Mouse (Mus musculus) MEL (cell line): ENCODE data around the gene Trim32. TPM values are rescaled to one million over a fixed set of nuclear protein-coding genes. Genes with fewer than 3 reads are reported as not detected.

Experiments
- DNase-seq: peaks from one replicate; pipeline ENCODE4 v3.0.0; 2011; ENCODE audit warnings: low read depth, low spot score
- H3K27ac ChIP-seq: 2 replicates; pipeline ENCODE4 v1.5.1; 2012; ENCODE audit warnings: low read depth, mild to moderate bottlenecking, control low read depth, low read length, moderate library complexity; ENCODE audit not compliant: control insufficient read depth
- H3K27me3 ChIP-seq, 2 experiments: fragments of 150-350 bp in 1 of 2; sonication (generic) in 1 of 2; 2 replicates each; pipeline ENCODE4 v1.6.1; 2012; ENCODE audit warnings: low read length in 2 of 2, mild to moderate bottlenecking in 2 of 2, improper control_type of control experiment in 1 of 2, moderate library complexity in 1 of 2; ENCODE audit not compliant: insufficient read depth in 2 of 2, control insufficient read depth in 1 of 2
- H3K36me3 ChIP-seq, 2 experiments: 2 replicates each; pipeline ENCODE4 v1.6.1; 2012 to 2014; ENCODE audit warnings: low read length in 2 of 2, improper control_type of control experiment in 1 of 2, inconsistent platforms in 1 of 2, mild to moderate bottlenecking in 1 of 2; ENCODE audit not compliant: insufficient read depth in 2 of 2, control insufficient read depth in 1 of 2
- H3K4me1 ChIP-seq, 2 experiments: fragments of 150-350 bp in 1 of 2; sonication (generic) in 1 of 2; 2 replicates each; pipeline ENCODE4 v1.6.1; 2012; ENCODE audit warnings: low read length in 2 of 2, improper control_type of control experiment in 1 of 2, mild to moderate bottlenecking in 1 of 2; ENCODE audit not compliant: insufficient read depth in 2 of 2, control insufficient read depth in 1 of 2
- H3K4me3 ChIP-seq, 2 experiments: fragments of 150-350 bp in 1 of 2; sonication (generic) in 1 of 2; 2 replicates each; pipeline ENCODE4 v1.5.1; 2012; ENCODE audit warnings: low read depth in 2 of 2, low read length in 2 of 2, mild to moderate bottlenecking in 2 of 2, moderate library complexity in 2 of 2, control low read depth in 1 of 2, improper control_type of control experiment in 1 of 2; ENCODE audit not compliant: control insufficient read depth in 1 of 2, insufficient read depth in 1 of 2
- H3K79me2 ChIP-seq: 2 replicates; pipeline ENCODE4 v1.6.1; 2012; ENCODE audit warnings: mild to moderate bottlenecking, low read length, moderate library complexity; ENCODE audit not compliant: control insufficient read depth, poor library complexity, insufficient read depth
- H3K9ac ChIP-seq: 2 replicates; pipeline ENCODE4 v1.6.1; 2012; ENCODE audit warnings: low read depth, mild to moderate bottlenecking, control low read depth, low read length, moderate library complexity; ENCODE audit not compliant: control insufficient read depth, poor library complexity, severe bottlenecking
- H3K9me3 ChIP-seq: fragments of 150-350 bp; sonication (generic); replicated peaks from 2 replicates; pipeline ENCODE4 v1.6.1; 2012; ENCODE audit warnings: mild to moderate bottlenecking, low read length, improper control_type of control experiment, moderate library complexity; ENCODE audit not compliant: insufficient read depth
- CTCF ChIP-seq, 3 experiments: IDR thresholded peaks in 2 of 3; conservative IDR thresholded peaks in 1 of 3; 2 replicates each; pipeline ENCODE4 v1.5.1; 2011 to 2012; ENCODE audit warnings: low read length in 3 of 3, low read depth in 2 of 3, mild to moderate bottlenecking in 2 of 3, improper control_type of control experiment in 1 of 3, inconsistent platforms in 1 of 3, mixed read lengths in 1 of 3, moderate library complexity in 1 of 3; ENCODE audit not compliant: control insufficient read depth in 1 of 3, insufficient read depth in 1 of 3, poor library complexity in 1 of 3, severe bottlenecking in 1 of 3
- E2F4 ChIP-seq: IDR thresholded peaks from 2 replicates; pipeline ENCODE4 v1.6.1; 2011; ENCODE audit warnings: low read depth, low read length, improper control_type of control experiment, borderline replicate concordance
- EP300 ChIP-seq, 2 experiments: IDR thresholded peaks; 2 replicates each; pipeline ENCODE4 v1.6.1; 2011; ENCODE audit warnings: improper control_type of control experiment in 2 of 2, low read length in 2 of 2, low read depth in 1 of 2, mild to moderate bottlenecking in 1 of 2
- ETS1 ChIP-seq: IDR thresholded peaks from 2 replicates; pipeline ENCODE4 v1.6.1; 2012; ENCODE audit warnings: low read depth, mild to moderate bottlenecking, inconsistent platforms, low read length, improper control_type of control experiment, moderate library complexity
- GABPA ChIP-seq: IDR thresholded peaks from 2 replicates; pipeline ENCODE4 v1.6.1; 2012; ENCODE audit warnings: low read depth, mild to moderate bottlenecking, inconsistent platforms, low read length, improper control_type of control experiment, moderate library complexity
- GATA1 ChIP-seq: IDR thresholded peaks from 2 replicates; pipeline ENCODE4 v1.6.1; 2011; ENCODE audit warnings: low read depth, low read length, improper control_type of control experiment
- HCFC1 ChIP-seq: IDR thresholded peaks from 2 replicates; pipeline ENCODE4 v1.6.1; 2012; ENCODE audit warnings: low read depth, mild to moderate bottlenecking, inconsistent platforms, low read length, improper control_type of control experiment, moderate library complexity
- JUND ChIP-seq: IDR thresholded peaks from 2 replicates; pipeline ENCODE4 v1.6.1; 2011; ENCODE audit warnings: low read depth, mild to moderate bottlenecking, improper control_type of control experiment, low read length
- KAT2A ChIP-seq: conservative IDR thresholded peaks from 2 replicates; pipeline ENCODE4 v1.6.1; 2012; ENCODE audit warnings: low read depth, low read length, improper control_type of control experiment, inconsistent platforms
- MAZ ChIP-seq: IDR thresholded peaks from 2 replicates; pipeline ENCODE4 v1.6.1; 2012; ENCODE audit warnings: low read depth, mild to moderate bottlenecking, inconsistent platforms, low read length, improper control_type of control experiment
- POLR2A ChIP-seq, 2 experiments: IDR thresholded peaks; 2 replicates each; pipeline ENCODE4 v1.6.1; 2011 to 2012; ENCODE audit warnings: low read length in 2 of 2, mild to moderate bottlenecking in 2 of 2, control low read depth in 1 of 2, improper control_type of control experiment in 1 of 2, low read depth in 1 of 2, moderate library complexity in 1 of 2; ENCODE audit not compliant: control insufficient read depth in 1 of 2, insufficient read depth in 1 of 2, poor library complexity in 1 of 2
- POLR2AphosphoS2 ChIP-seq: IDR thresholded peaks from 2 replicates; pipeline ENCODE4 v1.6.1; 2011; ENCODE audit warnings: low read length, improper control_type of control experiment
- RAD21 ChIP-seq: IDR thresholded peaks from 2 replicates; pipeline ENCODE4 v1.6.1; 2011; ENCODE audit warnings: mild to moderate bottlenecking, low read depth, low read length, improper control_type of control experiment
- SMC3 ChIP-seq: IDR thresholded peaks from 2 replicates; pipeline ENCODE4 v1.6.1; 2011; ENCODE audit warnings: low read depth, low read length, improper control_type of control experiment
- UBTF ChIP-seq: IDR thresholded peaks from 2 replicates; pipeline ENCODE4 v1.6.1; 2012; ENCODE audit warnings: low read depth, mild to moderate bottlenecking, inconsistent platforms, low read length, improper control_type of control experiment, moderate library complexity, borderline replicate concordance; ENCODE audit not compliant: insufficient read depth
- USF1 ChIP-seq: IDR thresholded peaks from 2 replicates; pipeline ENCODE4 v1.6.1; 2014; ENCODE audit warnings: low read depth, mild to moderate bottlenecking, inconsistent platforms, low read length, improper control_type of control experiment, moderate library complexity
- USF2 ChIP-seq, 2 experiments: IDR thresholded peaks; 2 replicates each; pipeline ENCODE4 v1.6.1; 2011 to 2012; ENCODE audit warnings: improper control_type of control experiment in 2 of 2, low read length in 2 of 2, borderline replicate concordance in 1 of 2, inconsistent platforms in 1 of 2, low read depth in 1 of 2, mild to moderate bottlenecking in 1 of 2; ENCODE audit not compliant: insufficient read depth in 1 of 2
- ZC3H11A ChIP-seq: IDR thresholded peaks from 2 replicates; pipeline ENCODE4 v1.6.1; 2012; ENCODE audit warnings: low read depth, mild to moderate bottlenecking, inconsistent platforms, low read length, improper control_type of control experiment
- ZNF384 ChIP-seq: IDR thresholded peaks from 2 replicates; pipeline ENCODE4 v1.6.1; 2012; ENCODE audit warnings: low read depth, mild to moderate bottlenecking, inconsistent platforms, low read length, improper control_type of control experiment
- polyA plus RNA-seq, 2 experiments: library from polyadenylated mRNA; stranded (reverse) in 1 of 2; unstranded in 1 of 2; fragments of >175 nt in 1 of 2; fragments of >200 nt in 1 of 2; gene quantifications; 2 replicates each; pipeline versions ENCODE4 v1.2.1 to v1.2.4; 2012; ENCODE audit warnings: low replicate concordance in 2 of 2, low read depth in 1 of 2; ENCODE audit not compliant: insufficient read length in 2 of 2, insufficient read depth in 1 of 2, missing spikeins in 1 of 2
- total RNA-seq: library from RNA; depleted of rRNA; stranded (reverse); fragments of 300-350 nt; gene quantifications from 2 replicates; pipeline ENCODE4 v1.2.3, GENCODE M21; 2012

Trim32 gene
- total and polyA plus RNA-seq, 3 experiments = 7.9 to 8.7 TPM; not detected in 1

GRCm38 (mm10) chr4:65654723-65655122 is 49.9 kb downstream of the Trim32 start:
- H3K27ac ChIP-seq = no peak overlapping the region
- H3K27me3 ChIP-seq = no peaks in the 10 kb centered on the region
- H3K79me2 ChIP-seq = no peaks in the 10 kb centered on the region
- H3K9ac ChIP-seq = no peak overlapping the region
- TF ChIP-seq SMC3 (peak; percentile 53), ZC3H11A (peak; percentile 28; the same call in 1 of the 2 replicates), GABPA (no peak), CTCF (IDR thresholded peaks at IDR 0.05 in 2 of 3, conservative IDR thresholded peaks at IDR 0.05 in 1 of 3; ENCODE audit: control insufficient read depth in 1 of 3, insufficient read depth in 1 of 3, low read depth in 2 of 3, low read length in 3 of 3, poor library complexity in 1 of 3, severe bottlenecking in 1 of 3) (peak; percentile 45 to 72 (median 48)), RAD21 (peak; percentile 50)
- TF ChIP-seq, all 39 proteins: peak for 4
- Histone ChIP-seq H3K36me3 (no peaks in the 10 kb centered on the region), H3K4me1 (no peaks in the 10 kb centered on the region), H3K9me3 (no peaks in the 10 kb centered on the region), H3K4me3 (no peak overlapping the region)
- DNase-seq = peak; percentile 23

GRCm38 (mm10) chr4:65663176-65663575 is 58.4 kb downstream of the Trim32 start:
- Histone ChIP-seq H3K4me1 (no peaks in the 10 kb centered on the region), H3K36me3 (no peaks in the 10 kb centered on the region), H3K9me3 (no peaks in the 10 kb centered on the region), H3K27ac (no peak overlapping the region), H3K79me2 (no peaks in the 10 kb centered on the region), H3K27me3 (no peaks in the 10 kb centered on the region), H3K4me3 (no peak overlapping the region), H3K9ac (no peak overlapping the region)
- TF ChIP-seq POLR2AphosphoS2 (no peak), USF1 (no peak), USF2 (IDR thresholded peaks at IDR 0.05; ENCODE audit: borderline replicate concordance in 1 of 2, insufficient read depth in 1 of 2, low read depth in 1 of 2, low read length in 2 of 2) (no peak), HCFC1 (no peak), ZNF384 (no peak), ETS1 (no peak), JUND (no peak), UBTF (no peak), EP300 (IDR thresholded peaks at IDR 0.05; ENCODE audit: low read depth in 1 of 2, low read length in 2 of 2) (no peak), MAZ (no peak), GATA1 (no peak), POLR2A (IDR thresholded peaks at IDR 0.05; ENCODE audit: control insufficient read depth in 1 of 2, insufficient read depth in 1 of 2, low read depth in 1 of 2, low read length in 2 of 2, poor library complexity in 1 of 2) (no peak), E2F4 (no peak), KAT2A (no peak)
- no peak for DNase-seq
